Mouse (Mus musculus) hematopoietic stem cell, adult 5-6 weeks (primary cell): Measurements from ENCODE around the gene Fam219a. TPM values are rescaled to one million over a fixed set of nuclear protein-coding genes. Genes with fewer than 3 reads are reported as not detected.
A peak's percentile ranks its signal among the peaks of the same experiment; 100 is the strongest.

ENCODE experiments used
- ATAC-seq, 2 experiments: fragments of 125-278 bp in 1 of 2; replicated peaks in 1 of 2; 2 replicates each; pipeline ENCODE4 v1.8.0; 2016 to 2017; ENCODE audit warnings: inconsistent platforms in 2 of 2, mild to moderate bottlenecking in 2 of 2, moderate number of reproducible peaks in 2 of 2, low read depth in 1 of 2, moderate TSS enrichment in 1 of 2; ENCODE audit not compliant: low FRiP score in 2 of 2, poor library complexity in 2 of 2, severe bottlenecking in 2 of 2, insufficient read depth in 1 of 2, low TSS enrichment in 1 of 2
- total RNA-seq: library from RNA; stranded (forward); fragments of 172-1452, 232-1000 nt; gene quantifications from 2 replicates; pipeline ENCODE4 v1.2.3, GENCODE M21; 2017

Gene Fam219a
- total RNA-seq, 1 experiment from 2014 or later: 2.2 TPM

DNA sequence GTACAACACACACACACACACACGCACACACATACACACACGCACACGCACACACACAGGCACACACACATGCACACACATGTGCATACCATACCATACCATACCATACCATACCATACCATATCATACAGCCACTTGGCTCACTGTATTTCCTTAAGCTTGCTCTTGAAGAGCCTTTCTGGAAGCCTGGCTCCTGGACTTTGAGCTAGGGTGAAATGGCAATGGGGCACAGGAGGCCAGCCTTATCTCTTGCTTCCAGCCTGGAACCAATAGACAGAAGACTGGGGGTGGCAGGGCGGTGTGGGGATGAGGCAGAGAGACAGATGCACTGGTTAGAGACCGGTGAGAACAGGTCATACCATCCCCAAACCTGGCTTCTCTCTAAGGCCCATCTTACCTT is 50.1 kb downstream of the Fam219a start:
- no peak for ATAC-seq

DNA sequence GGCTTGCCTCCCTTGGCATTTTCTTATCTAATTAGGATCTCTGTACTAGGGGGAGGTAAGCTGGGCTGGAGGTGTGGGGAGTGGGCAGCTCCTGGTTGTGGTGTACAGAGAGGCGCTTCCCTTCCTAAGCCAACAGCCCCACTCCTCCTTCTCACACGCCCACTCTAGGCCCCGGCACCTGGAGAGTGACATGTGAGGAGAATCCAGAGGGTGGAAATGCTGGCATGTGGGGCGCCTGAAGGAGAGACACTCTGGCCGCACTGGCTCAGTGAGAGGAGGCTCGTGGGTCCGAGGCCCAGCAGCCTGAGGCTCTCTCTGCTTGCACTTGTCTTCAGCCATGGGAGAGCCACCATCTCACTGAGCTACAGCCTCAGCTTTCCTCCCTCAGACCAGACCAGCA is 51.0 kb downstream of the Fam219a start:
- no peak for ATAC-seq

DNA sequence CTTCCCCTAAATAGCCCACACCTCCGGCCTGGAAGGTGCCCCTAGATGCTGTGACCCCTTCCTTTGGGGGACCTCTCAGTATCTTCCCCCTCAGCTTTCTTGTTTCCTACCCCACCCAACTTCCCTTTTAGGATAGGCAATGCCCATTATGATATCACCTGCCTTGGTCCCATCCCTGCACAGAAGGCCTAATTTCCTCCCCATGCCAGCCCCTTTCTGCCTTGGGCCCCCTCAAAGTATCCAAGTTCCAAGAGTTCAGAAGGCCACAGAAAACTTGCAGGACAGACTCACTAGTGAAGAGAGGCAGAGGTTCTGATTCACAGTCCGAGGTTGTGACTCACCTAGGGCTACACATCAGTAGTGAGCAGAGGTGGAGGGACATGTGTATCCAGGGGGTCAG is 52.1 kb downstream of the Fam219a start, which contains the start of gene 1110017D15Rik:
Gene 1110017D15Rik (minus strand): TSS at position 101 of the 400 bp plus-strand sequence.
- ATAC-seq: no peak

DNA sequence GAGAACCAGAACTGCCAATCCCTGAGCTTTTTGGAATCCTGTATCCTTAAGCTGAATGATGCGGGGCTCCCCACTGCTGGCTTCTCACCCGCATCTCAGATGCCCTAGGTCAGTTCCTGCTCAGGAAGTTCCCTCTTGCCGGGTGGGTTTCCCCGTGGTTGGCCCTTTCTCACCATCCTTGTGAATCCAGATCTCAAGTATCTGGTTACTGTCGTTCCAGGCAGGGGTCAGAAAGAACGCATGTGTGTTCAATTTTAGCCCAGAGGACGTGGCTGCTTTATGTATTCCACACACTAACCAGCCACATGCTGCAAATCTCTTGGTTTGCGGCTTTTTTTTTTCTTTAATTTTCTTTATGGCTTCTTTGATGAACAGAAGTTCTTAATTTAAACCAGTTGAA is 55.6 kb downstream of the Fam219a start:
- no peak for ATAC-seq

- no peak for ATAC-seq
Observed at GRCm38 (mm10) chr4:41513309-41513708, 56.0 kb downstream of the Fam219a start.

DNA sequence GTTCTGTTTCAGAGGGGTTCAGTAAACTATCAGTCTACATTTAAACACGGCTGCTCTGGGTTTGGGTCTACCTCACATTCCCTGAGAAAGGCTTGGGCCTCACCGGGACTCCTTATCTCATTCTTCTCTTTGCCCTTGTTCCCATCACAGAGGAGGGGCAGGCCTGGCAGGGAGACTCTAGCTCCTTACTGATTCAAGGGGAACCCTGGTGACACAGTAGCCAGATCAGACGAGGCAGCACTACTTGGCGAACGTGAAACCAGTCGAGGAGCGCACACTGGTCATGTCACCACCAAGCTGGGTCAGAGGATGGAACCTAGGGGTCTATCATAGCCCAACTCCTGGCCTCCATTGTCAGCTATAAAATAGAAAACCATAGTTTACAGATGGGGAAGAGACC is 61.3 kb downstream of the Fam219a start:
- ATAC-seq: no peak

DNA sequence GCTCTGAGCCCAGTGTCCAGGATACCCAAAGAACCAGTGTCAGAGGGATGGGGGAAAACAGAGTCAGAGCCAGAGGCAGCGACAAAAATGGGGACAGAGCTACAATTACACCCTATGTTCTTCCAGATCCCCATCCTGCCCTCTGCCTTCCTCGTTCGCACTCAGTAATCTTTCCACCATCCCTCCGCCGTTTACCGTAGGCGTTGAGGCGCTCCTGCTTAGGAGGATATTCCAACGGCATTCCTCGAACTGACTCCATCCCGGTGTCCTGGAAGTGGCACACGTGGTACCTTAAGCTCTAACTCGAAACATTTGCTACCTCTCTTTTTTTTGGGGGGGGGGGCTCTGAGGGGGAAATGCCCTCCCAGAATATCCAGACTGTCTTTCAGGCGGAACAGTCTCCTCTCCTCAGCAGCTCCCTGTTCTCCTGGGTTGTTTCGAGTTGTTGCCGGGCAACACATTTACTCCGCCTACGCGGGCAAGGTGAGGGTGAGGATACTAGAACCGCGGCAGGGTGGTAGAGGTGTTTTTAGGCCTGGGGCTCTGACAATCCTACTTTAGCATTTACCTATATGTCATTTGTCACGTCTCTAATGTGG is 61.9 kb downstream of the Fam219a start:
- no peak for ATAC-seq

DNA sequence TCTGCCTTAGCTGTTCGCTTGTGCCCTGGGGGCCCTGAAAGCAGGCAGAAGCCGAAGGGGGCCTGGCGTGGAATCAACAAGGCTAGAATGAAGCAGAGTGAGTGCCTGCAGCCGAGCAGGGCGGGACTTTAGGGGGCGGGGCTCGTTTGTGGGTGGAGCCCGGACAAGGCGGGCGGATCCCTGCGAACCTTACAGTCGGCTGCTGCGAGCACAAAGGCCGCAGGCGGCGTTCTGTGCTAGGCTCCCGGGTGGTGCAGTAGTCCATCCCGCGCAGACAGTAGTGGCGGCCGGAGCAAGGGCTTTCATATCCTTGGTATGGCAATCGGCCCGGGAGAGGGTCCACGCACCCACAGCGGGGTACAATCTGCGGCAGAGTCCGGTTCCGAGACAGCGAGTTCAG is 62.4 kb downstream of the Fam219a start:
- ATAC-seq: peak; percentile 65 to 82

GRCm38 (mm10) chr4:41506156-41506555 is 63.2 kb downstream of the Fam219a start:
- no peak for ATAC-seq

DNA sequence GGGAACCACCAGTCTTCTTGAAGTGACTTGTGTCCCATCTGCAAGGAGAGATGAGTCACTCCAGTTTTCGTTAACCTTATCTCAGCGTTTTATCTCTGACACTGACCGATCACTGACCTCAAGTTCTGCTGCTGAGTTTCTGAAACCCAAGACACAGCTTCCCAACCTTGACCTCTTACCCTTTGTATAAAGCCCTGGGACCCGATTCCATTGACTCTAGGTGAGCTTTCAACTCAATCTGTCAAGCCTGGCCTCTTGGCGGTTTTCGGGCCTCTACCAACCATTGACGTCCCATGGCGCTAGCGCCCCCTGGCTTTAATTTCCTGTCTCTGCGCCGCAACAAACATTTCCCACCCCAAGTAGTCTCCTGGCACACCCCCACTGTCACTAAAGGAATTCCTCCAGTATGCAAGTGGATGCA is 64.2 kb downstream of the Fam219a start:
- no peak for ATAC-seq

DNA sequence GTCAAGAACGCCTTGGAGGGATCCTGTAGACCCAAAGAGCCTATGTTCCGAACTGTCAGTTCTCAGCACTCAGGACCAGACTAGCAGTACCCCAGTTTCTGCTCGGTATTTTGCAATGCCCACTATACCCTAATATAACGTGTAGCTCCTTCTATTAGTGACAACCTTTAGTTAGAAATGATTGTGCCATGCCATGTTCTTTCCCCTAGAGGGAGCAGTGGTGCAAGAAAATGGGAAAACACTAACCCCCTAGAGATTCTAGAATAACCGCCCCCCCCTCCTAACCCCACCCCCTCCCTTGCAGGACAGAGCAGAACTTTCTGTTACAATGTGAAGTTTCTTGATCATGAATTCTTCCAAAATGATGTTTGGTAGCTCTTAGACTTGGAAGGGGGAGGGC is 65.0 kb downstream of the Fam219a start:
- no peak for ATAC-seq

DNA sequence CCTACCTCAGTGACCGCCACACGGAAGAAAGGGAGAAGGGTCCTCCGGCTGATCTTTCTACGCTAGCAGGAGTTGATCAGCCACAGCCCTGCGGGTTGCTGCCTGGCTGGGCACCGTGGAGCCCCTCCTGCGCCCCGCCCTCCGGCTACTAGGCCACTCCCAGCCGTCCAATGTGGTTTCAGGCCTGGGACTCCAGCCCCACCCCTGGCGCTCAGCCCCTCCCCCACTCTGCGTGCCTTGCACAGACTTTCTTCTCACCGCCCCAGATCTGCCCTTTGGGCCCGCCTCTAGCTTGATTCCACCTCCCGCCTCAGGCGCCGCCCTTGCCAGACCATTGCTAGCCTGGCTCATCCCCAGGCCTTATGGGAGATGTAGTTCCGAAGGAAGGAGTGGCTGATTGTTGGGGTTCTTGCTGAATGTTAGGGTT is 66.3 kb downstream of the Fam219a start, which contains the start of gene AI464131:
Gene AI464131 (minus strand): TSS at position 91 of the 427 bp plus-strand sequence.
- ATAC-seq: peak; percentile 66 to 77

DNA sequence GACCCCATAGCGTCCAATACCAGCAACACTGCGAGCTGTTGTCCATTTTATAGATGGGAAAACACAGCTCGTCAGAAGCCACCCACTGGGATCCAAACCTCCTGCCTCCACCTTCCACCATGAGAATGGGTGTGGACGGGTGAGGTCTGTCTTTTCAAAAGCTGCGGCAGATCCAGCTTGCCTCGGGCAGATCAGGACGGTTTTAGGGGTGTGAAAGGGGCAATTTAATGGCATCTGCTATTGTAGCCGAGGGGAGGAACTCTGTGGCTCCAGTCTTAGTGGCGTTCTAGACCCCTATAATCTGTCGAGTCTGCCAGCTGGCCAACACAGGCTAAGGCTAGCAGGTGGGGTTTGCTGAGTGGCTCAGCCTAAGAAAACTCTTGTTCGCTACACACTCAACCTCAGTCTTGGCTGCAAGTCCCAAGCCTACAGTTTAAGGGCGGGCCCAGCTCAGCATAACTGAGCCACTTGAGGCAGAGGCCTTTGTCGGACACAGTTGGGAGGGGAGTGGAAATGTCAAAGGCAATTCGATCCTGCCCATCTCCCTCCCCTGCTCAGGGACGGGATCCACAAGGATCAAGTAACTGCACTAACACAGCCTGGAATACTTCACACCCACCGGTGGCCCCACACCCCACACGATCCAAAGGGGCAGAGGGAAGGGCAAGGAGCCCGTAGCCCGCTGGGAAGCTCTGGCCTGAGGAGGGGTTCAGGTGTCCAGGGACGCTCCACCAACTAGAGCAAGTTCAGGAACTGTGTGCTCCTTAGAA is 67.0 kb downstream of the Fam219a start:
- ATAC-seq: no peak

DNA sequence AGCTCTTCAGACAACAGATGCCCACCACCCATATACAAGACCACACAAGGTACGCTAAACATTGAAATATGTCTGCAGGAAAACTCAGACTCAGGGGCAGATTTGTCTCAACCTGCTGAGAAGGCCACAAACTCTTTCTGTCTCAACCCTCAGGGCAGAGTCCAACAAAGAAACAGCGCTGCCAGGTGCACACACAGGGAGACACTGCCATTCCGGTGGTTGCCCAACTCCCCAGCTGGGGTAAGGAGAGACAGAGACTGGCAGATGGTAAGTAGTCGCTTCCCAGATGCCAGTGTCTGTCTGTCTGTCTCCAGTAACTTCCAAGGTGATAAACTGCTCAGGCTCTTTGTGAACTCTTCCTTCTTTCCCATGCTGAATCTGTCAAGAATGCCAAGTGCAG is 68.6 kb downstream of the Fam219a start:
- no peak for ATAC-seq

- ATAC-seq: no peak
Observed at GRCm38 (mm10) chr4:41499619-41500018, 69.7 kb downstream of the Fam219a start.

- peak in 1 of 2 experiments; percentile 6; a peak in 2 of 4 replicates for ATAC-seq
Observed at GRCm38 (mm10) chr4:41498921-41499391, 70.4 kb downstream of the Fam219a start.

GRCm38 (mm10) chr4:41497995-41498845 is 71.1 kb downstream of the Fam219a start:
- no peak for ATAC-seq

GRCm38 (mm10) chr4:41497579-41497978 is 71.8 kb downstream of the Fam219a start:
- peak; percentile 35 to 51; a peak in 3 of 4 replicates for ATAC-seq
